Mouse (Mus musculus) midbrain, embryonic 13.5 days (tissue): ENCODE data around the gene Rpl18. TPM values are rescaled to one million over a fixed set of nuclear protein-coding genes. Genes with fewer than 3 reads are reported as not detected.

Experiments used
- ATAC-seq: fragments of 200-750 bp; cut with Nextera tagmentation; 2 replicates; pipeline ENCODE4 v1.8.0; 2017; ENCODE audit warnings: mild to moderate bottlenecking, moderate TSS enrichment, moderate library complexity
- H3K27ac ChIP-seq: fragments of 300-500 bp; sonication (generic); 2 replicates; pipeline ENCODE4 v1.5.1; 2015; ENCODE audit warnings: inconsistent platforms, mild to moderate bottlenecking, moderate library complexity
- H3K27me3 ChIP-seq: fragments of 300-500 bp; sonication (generic); 2 replicates; pipeline ENCODE4 v1.6.1; 2015; ENCODE audit warnings: mild to moderate bottlenecking, inconsistent platforms
- H3K36me3 ChIP-seq: fragments of 300-500 bp; sonication (generic); 2 replicates; pipeline ENCODE4 v1.6.1; 2015; ENCODE audit warnings: mild to moderate bottlenecking, inconsistent platforms
- H3K4me1 ChIP-seq: fragments of 300-500 bp; sonication (generic); replicated peaks from 2 replicates; pipeline ENCODE4 v1.6.1; 2015; ENCODE audit warnings: inconsistent platforms
- H3K4me2 ChIP-seq: fragments of 300-500 bp; sonication (generic); replicated peaks from 2 replicates; pipeline ENCODE4 v1.6.1; 2015; ENCODE audit warnings: moderate library complexity, mild to moderate bottlenecking, inconsistent platforms
- H3K4me3 ChIP-seq: fragments of 300-500 bp; sonication (generic); replicated peaks from 2 replicates; pipeline ENCODE4 v1.5.1; 2015; ENCODE audit warnings: mild to moderate bottlenecking, inconsistent platforms
- H3K9ac ChIP-seq: fragments of 300-500 bp; sonication (generic); replicated peaks from 2 replicates; pipeline ENCODE4 v1.6.1; 2015; ENCODE audit warnings: mild to moderate bottlenecking, inconsistent platforms
- H3K9me3 ChIP-seq: fragments of 300-500 bp; sonication (generic); 2 replicates; pipeline ENCODE4 v1.6.1; 2016; ENCODE audit warnings: mild to moderate bottlenecking, inconsistent platforms
- WGBS: fragments of 180-500 bp; shearing (Covaris S2); methylation state at CpG from one replicate; pipeline ENCODE4 v1.1.7; 2015; 5-methylcytosine and 5-hydroxymethylcytosine counted together
- polyA plus RNA-seq: library from polyadenylated mRNA; unstranded; fragments of >200 nt; fragmentation: Nextera tagmentation; extraction: Ambion mirVana; gene quantifications from 2 replicates; pipeline ENCODE4 v1.2.1, GENCODE M21; 2015

Rpl18 gene
- polyA plus RNA-seq, 1 experiment from 2014 or later, result 684 TPM

- H3K27ac ChIP-seq, result no peak overlapping the region
- no peaks in the 10 kb centered on the region for H3K9me3 ChIP-seq
- H3K9ac ChIP-seq, result no peak overlapping the region
- 94% methylated on average over 10 of the region's 10 CpGs for WGBS
- H3K4me2 ChIP-seq, result no peak overlapping the region
- H3K36me3 ChIP-seq, result peaks cover 73% of the 10 kb centered on the region
- no peak for ATAC-seq
- H3K4me1 ChIP-seq, result 0 out of 2 replicates have a peak, but pooled peaks cover 4% of the 10 kb centered on the region
- H3K4me3 ChIP-seq, result no peak overlapping the region
- H3K27me3 ChIP-seq, result no peaks in the 10 kb centered on the region
Observed at GRCm38 (mm10) chr7:45726419-45726818, 11.2 kb downstream of the Rpl18 start.

DNA sequence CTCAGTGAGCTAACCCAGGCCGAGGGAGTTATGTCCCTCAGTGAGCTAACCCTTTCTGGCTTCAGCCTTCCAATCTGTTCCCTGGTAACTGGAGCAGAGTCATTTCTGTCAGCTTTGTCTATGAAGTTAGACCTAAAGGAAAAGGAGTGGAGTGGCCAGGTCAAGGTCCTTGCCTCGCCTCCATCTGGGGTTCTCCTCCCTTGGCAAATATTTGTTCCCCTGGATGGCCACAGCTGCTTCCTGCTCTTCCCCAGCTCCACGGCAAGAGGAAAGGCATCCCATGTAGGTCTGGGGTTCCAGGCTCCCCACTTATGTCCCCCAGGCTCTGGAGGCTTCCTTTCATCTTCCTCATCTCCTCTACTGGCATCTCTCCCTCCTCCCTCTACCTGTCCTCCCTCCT, 12.4 kb downstream of the Rpl18 start:
- WGBS, result 88% methylated on average over 3 of the region's 3 CpGs
- ATAC-seq, result no peak
- H3K4me1 ChIP-seq, result 0 out of 2 replicates have a peak, but pooled peaks cover 4% of the 10 kb centered on the region
- peaks cover 62% of the 10 kb centered on the region for H3K36me3 ChIP-seq
- no peak overlapping the region for H3K4me2 ChIP-seq
- H3K9me3 ChIP-seq, result no peaks in the 10 kb centered on the region
- H3K9ac ChIP-seq, result no peak overlapping the region
- no peak overlapping the region for H3K27ac ChIP-seq
- H3K4me3 ChIP-seq, result no peak overlapping the region
- H3K27me3 ChIP-seq, result no peaks in the 10 kb centered on the region

DNA sequence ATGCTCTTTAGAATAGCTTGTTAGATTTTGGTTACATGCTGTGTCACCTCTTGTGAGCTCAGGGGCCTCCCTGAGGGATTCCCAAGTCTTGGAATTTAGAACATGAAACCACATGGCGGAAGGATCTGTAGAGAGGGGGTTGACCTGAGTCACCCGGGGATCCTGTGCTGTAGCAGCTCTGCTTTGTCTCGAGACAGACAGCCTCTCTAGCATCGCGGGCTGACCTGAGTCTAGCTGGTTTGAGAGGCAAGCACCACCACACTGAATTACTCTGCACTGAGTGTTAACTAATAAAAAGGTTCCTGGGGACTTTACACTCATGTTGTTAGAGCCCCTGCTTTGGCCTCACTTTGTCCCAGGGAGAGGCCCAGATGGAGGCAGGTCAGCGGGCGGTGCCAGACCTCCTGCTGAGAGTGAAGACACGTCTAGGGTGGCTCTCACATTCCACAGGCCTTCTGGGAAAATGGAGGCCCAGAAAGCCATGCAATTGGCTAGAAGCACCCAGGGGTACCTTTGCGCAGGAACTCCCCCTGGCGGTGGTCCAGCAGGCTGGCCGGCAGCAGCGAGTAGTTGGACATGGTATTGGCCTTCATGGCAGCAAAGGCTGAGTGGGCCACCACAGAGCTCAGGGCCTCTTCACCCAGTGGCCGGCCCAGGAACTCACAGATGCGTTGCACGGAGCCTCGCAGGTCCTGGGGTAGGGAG, 15.6 kb downstream of the Rpl18 start:
- H3K9ac ChIP-seq, result 0 out of 2 replicates have a peak overlapping the region, but pooled peaks have one; percentile 30
- peak; percentile 59 for ATAC-seq
- H3K4me1 ChIP-seq, result 0 out of 2 replicates have a peak, but pooled peaks cover 4% of the 10 kb centered on the region
- 15% methylated on average over 16 of the region's 16 CpGs for WGBS
- H3K27me3 ChIP-seq, result no peaks in the 10 kb centered on the region
- H3K4me3 ChIP-seq, result no peak overlapping the region
- no peak overlapping the region for H3K27ac ChIP-seq
- H3K36me3 ChIP-seq, result peaks cover 29% of the 10 kb centered on the region
- H3K9me3 ChIP-seq, result no peaks in the 10 kb centered on the region
- H3K4me2 ChIP-seq, result no peak overlapping the region

DNA sequence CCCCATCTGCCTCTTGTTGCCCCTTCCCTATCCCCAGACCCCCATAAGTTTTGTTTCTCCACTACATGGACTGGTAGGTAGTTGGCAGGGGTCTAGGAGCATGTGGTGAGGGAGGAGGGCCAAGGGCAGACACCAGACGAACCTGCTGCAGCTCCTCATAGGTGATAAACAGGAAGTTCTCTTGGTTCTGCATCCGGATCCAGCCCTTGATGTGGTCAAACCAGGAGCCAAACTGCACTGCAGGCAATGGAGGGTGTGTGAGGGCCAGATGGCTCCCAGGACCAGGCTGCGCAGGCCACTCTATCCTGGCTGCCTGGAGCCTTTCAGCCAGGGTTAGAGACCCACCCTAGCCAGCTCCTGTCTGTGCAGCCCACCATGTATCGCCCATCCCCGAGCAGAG, 18.2 kb downstream of the Rpl18 start:
- WGBS, result 88% methylated on average over 5 of the region's 5 CpGs

DNA sequence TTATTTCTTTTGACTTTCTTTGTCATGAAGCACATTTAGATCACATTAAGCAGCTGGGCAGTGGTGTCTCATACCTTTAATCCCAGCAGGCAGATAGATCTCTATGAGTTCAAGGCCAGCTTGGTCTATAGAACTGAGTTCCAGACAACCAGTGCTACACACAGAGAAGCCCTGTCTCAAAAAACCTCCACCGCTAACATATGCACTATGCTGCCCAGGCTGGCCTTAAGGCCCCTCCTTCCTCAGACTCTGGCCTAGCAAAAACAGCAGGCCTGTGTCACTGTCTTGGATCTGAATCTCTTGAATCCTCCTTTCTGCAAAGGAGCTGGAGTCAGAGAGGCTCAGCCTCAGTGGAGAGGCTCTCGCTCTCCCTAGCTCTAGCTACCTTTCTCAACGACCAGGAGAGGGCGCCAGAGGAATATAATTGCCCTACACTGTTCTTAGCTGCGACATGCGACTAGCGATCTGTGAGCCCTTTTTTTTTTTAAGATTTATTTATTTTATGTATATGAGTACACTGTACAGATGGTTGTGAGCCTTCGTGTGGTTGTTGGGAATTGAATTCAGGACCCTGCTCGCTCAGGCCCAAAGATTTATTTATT, 24.0 kb downstream of the Rpl18 start:
- H3K9ac ChIP-seq, result no peak overlapping the region
- no peak overlapping the region for H3K27ac ChIP-seq
- no peak overlapping the region for H3K4me3 ChIP-seq
- no peaks in the 10 kb centered on the region for H3K36me3 ChIP-seq
- 7% methylated on average over 9 of the region's 9 CpGs for WGBS
- peaks cover 19% of the 10 kb centered on the region for H3K27me3 ChIP-seq
- H3K9me3 ChIP-seq, result no peaks in the 10 kb centered on the region
- peak; percentile 92 for ATAC-seq
- H3K4me1 ChIP-seq, result no peaks in the 10 kb centered on the region
- H3K4me2 ChIP-seq, result no peak overlapping the region

More for the DNA sequence above, 18.2 kb downstream of the Rpl18 start:
- H3K27ac ChIP-seq, result no peak overlapping the region
- H3K4me1 ChIP-seq, result 0 out of 2 replicates have a peak, but pooled peaks cover 4% of the 10 kb centered on the region
- no peak for ATAC-seq
- H3K9me3 ChIP-seq, result no peaks in the 10 kb centered on the region
- no peak overlapping the region for H3K4me2 ChIP-seq
- H3K4me3 ChIP-seq, result no peak overlapping the region
- H3K9ac ChIP-seq, result no peak overlapping the region
- H3K36me3 ChIP-seq, result peaks cover 10% of the 10 kb centered on the region; the same call in 1 of the 2 replicates
- no peaks in the 10 kb centered on the region for H3K27me3 ChIP-seq

- H3K36me3 ChIP-seq, result no peaks in the 10 kb centered on the region
- no peak overlapping the region for H3K27ac ChIP-seq
- no peak overlapping the region for H3K4me2 ChIP-seq
- no peak overlapping the region for H3K4me3 ChIP-seq
- no peak overlapping the region for H3K9ac ChIP-seq
- H3K27me3 ChIP-seq, result peaks cover 19% of the 10 kb centered on the region
- peak; percentile 38 for ATAC-seq
- 67% methylated on average over 10 of the region's 10 CpGs for WGBS
- no peaks in the 10 kb centered on the region for H3K4me1 ChIP-seq
- no peaks in the 10 kb centered on the region for H3K9me3 ChIP-seq
Observed at GRCm38 (mm10) chr7:45739820-45740219, 24.6 kb downstream of the Rpl18 start.

DNA sequence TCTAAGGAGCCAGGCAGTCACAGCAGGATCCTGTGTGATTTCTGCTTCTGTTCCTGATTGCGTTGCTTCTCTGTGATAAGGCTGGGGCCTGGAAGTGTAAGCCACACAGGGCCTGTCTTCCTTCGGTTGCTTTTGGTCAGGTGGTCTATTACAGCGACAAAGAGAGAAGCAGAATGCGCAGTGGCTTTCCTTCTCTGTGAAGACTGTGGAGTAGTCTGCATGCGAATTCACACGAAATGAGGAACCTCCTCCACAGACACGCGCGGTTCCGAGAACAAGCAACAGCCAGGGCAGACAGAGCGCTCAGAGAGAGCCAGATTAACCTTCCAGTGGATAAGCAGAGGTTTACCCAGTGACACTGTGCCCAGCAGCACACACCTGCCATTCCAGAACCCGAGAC, 26.1 kb downstream of the Rpl18 start:
- H3K36me3 ChIP-seq, result no peaks in the 10 kb centered on the region
- peaks cover 19% of the 10 kb centered on the region for H3K27me3 ChIP-seq
- no peak for ATAC-seq
- no peaks in the 10 kb centered on the region for H3K9me3 ChIP-seq
- no peak overlapping the region for H3K9ac ChIP-seq
- no peaks in the 10 kb centered on the region for H3K4me1 ChIP-seq
- WGBS, result 87% methylated on average over 12 of the region's 12 CpGs
- no peak overlapping the region for H3K4me2 ChIP-seq
- H3K27ac ChIP-seq, result no peak overlapping the region
- no peak overlapping the region for H3K4me3 ChIP-seq

DNA sequence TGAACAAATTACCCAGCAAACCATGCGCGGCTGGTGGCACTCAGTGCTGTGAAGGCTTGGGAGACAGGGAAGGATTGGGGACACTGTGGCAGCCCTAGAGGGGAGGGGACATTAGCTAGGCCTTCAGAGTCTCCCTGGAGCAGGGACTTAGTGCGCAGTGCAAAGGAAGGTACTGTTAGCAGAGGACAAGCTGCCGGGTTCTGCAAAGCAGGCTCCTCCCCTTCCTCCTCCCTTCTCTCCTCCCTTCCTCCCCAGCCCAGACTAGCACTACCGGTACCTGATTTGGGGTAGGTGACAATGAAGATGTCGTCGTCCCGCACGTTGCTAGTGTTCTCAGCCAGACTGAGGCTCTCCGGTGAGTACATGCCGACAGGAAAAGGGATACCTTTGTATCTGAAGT, 26.5 kb downstream of the Rpl18 start:
- Histone ChIP-seq H3K4me1 (no peaks in the 10 kb centered on the region), H3K27me3 (peaks cover 19% of the 10 kb centered on the region), H3K4me2 (0 out of 2 replicates have a peak overlapping the region, but pooled peaks have one; percentile 0), H3K9me3 (no peaks in the 10 kb centered on the region), H3K9ac (no peak overlapping the region), H3K36me3 (no peaks in the 10 kb centered on the region), H3K4me3 (no peak overlapping the region), H3K27ac (no peak overlapping the region)
- WGBS, result 33% methylated on average over 11 of the region's 11 CpGs
- no peak for ATAC-seq

DNA sequence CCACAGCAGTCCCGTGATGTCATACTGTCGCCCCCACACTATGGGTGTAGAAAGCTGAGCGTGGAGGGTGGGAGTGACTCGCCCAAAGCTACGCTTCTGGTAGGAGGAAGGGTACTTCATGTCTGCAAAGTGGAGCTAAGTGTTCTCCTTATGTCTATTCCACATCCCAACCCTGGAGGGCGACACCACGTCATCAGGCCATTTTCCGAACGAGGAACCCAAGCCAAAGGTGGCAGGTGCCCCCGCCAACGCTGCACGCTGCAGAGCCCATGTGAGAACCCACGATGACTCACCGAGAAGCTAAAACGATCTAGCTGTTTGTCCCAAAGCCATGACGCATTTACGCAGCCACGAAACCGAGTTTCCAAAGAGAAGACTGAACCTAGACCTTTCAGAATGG, 27.1 kb downstream of the Rpl18 start:
- peaks cover 19% of the 10 kb centered on the region for H3K27me3 ChIP-seq
- no peak overlapping the region for H3K9ac ChIP-seq
- no peaks in the 10 kb centered on the region for H3K4me1 ChIP-seq
- H3K4me3 ChIP-seq, result no peak overlapping the region
- 0 out of 2 replicates have a peak overlapping the region, but pooled peaks have one; percentile 0 for H3K4me2 ChIP-seq
- ATAC-seq, result no peak
- H3K27ac ChIP-seq, result no peak overlapping the region
- WGBS, result 29% methylated on average over 19 of the region's 19 CpGs
- no peaks in the 10 kb centered on the region for H3K9me3 ChIP-seq
- no peaks in the 10 kb centered on the region for H3K36me3 ChIP-seq

DNA sequence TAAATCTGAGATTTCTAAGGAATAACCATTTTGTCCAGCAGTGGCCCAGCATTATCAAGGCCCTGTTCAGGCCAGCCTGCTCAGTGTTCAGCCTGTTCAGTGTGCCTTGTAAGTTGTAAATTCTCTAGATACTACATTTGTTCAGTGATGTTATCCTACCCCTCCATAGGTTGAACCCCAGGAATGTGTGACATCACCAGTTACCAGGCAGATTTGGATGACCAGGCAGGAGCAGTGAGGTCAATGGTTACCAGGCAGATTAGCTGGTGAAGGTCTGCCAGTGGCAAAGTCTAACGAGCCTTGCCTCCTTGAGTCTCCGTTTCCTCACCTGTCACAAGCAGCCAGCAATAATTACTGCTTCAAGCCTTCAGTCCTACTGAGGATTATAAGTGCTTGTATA, 29.1 kb downstream of the Rpl18 start:
- no peak for ATAC-seq
- Histone ChIP-seq H3K9me3 (no peaks in the 10 kb centered on the region), H3K4me1 (peaks cover 3% of the 10 kb centered on the region), H3K27me3 (peaks cover 19% of the 10 kb centered on the region), H3K27ac (no peak overlapping the region), H3K4me2 (no peak overlapping the region), H3K36me3 (no peaks in the 10 kb centered on the region), H3K4me3 (no peak overlapping the region), H3K9ac (no peak overlapping the region)
- WGBS, result 28% methylated on average over 2 of the region's 2 CpGs

DNA sequence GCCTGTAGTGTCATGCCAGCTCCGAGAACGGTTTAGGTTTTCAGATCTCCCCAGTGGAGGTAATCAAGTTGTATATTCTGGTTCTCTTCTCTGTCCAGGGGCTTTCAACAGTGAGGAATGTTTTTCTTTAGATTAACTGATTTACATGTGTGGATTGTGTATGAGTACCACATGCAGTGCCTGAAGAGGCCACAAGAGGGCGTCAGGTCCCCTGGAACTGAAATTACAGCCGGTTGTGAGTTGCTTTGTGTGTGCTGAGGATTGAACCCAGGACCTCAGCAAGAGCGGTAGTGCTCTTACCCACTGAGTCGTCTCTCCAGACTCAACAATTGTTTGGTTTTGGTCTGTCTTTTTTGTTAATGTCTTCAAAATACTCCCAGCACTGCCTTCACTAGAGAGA, 31.3 kb downstream of the Rpl18 start:
- Histone ChIP-seq H3K27me3 (peaks cover 11% of the 10 kb centered on the region), H3K36me3 (no peaks in the 10 kb centered on the region), H3K27ac (no peak overlapping the region), H3K9ac (no peak overlapping the region), H3K4me1 (peaks cover 7% of the 10 kb centered on the region), H3K4me3 (no peak overlapping the region), H3K9me3 (no peaks in the 10 kb centered on the region), H3K4me2 (no peak overlapping the region)
- 64% methylated on average over 6 of the region's 6 CpGs for WGBS
- no peak for ATAC-seq

DNA sequence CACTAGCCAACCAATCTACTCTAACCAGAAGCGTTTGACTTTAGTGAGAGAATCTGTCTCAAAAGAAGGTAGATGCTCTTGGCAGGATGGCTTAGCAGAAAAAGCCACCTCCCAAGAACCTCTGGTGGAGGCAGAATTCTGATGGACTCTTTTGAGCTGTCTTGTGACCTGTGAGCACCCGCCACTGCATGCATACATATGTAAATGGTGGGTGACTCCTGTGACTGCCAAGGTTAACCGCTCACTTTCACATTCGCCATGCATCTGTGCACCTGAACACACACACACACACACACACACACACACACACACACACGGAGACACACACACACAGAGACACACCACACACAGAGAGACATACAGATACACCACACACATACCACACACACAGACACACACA, 32.2 kb downstream of the Rpl18 start:
- Histone ChIP-seq H3K9me3 (no peaks in the 10 kb centered on the region), H3K27me3 (peaks cover 2% of the 10 kb centered on the region; the same call in 1 of the 2 replicates), H3K4me1 (peaks cover 7% of the 10 kb centered on the region), H3K9ac (no peak overlapping the region), H3K36me3 (no peaks in the 10 kb centered on the region), H3K4me2 (no peak overlapping the region), H3K4me3 (no peak overlapping the region), H3K27ac (no peak overlapping the region)
- WGBS, result 78% methylated on average over 5 of the region's 5 CpGs
- ATAC-seq, result no peak
